Mouse (Mus musculus) CD4-positive naive resting alpha-beta T cell, adult 76 days (primary cell): Measurements from ENCODE around the gene Tceal1. TPM values are rescaled to one million over a fixed set of nuclear protein-coding genes. Genes with fewer than 3 reads are reported as not detected.

Experiments used
- total RNA-seq: library from RNA; stranded (reverse); gene quantifications from one replicate; pipeline ENCODE4 v1.2.4, GENCODE M21; 2023

Gene Tceal1
- total RNA-seq: 0.59 TPM

DNA sequence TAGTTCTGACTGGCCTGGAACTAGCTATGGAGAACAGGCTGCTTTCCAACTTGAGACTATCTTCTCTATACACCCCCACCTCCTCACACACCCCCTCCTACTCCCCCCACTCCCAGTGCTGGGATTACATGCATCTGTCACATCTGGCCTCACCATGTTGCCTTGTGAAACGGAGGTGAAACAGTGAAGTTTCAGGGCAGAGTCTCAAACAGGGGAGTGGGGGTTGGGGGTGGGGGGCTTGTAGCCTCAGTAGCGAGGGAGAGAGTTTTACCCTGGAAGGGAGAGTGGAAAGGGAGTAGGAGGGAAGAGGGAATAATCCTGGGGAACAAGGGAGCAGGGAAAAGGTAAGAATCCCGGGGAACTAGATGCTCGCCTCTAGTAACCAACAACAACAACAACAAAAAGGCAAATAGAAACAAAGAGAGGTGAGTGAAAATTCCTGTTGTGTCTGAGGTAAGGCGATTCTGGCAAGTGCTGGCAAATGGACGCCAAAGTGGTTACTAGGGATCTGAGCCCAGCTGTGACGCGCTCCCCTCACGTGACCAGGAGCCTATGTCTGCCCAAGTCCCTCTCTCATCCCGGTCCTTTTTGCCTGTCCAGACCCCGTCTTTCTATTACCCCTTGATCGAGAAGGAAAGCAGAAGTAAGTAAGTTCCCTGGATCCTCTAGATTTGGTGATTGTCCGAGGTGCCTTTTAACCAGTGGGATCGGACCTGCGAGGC is at the start of gene Tceal1:
Gene Tceal1, plus strand, starts transcription at position 537 of the 722 bp plus-strand sequence.

DNA sequence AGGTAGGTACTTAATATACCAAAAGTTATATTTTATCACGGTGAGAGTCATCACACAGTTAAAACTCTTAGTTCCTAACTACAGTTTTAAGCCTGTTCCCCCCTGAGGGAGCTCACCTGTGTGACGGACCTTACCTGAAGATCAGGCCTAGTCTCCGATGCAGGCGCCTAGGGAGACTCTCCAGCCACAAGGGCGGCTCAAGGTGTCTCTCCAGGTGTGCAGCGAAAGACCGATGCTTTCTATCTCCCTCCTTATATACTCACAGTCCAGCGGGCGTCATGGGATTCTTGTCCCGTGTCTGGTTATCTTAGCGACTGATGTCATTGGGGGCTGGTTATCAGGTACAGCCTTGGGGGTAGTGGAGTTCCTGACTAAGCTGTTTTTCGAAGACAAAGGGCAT is 35.7 kb downstream of the Tceal1 start, which contains the start of gene Morf4l2:
Gene Morf4l2, minus strand, starts transcription at position 232 of the 400 bp plus-strand sequence.

Other genes starting within 250 kb of the Tceal1 start
- gene Kir3dl1, start 190.0 kb upstream of the Tceal1 start, total RNA-seq: not detected
- gene Kir3dl2, start 163.9 kb upstream of the Tceal1 start, total RNA-seq: not detected
- gene Tceal3, start 117.1 kb upstream of the Tceal1 start, total RNA-seq: 3.2 TPM
- 158 TPM for gene Morf4l2, start 35.7 kb downstream of the Tceal1 start, total RNA-seq
- gene Glra4, start 72.2 kb downstream of the Tceal1 start, total RNA-seq: not detected
- 3.0 TPM for gene Plp1, start 114.7 kb downstream of the Tceal1 start, total RNA-seq
- not detected for gene Rab9b, start 160.8 kb downstream of the Tceal1 start, total RNA-seq
- gene H2bfm, start 219.3 kb downstream of the Tceal1 start, total RNA-seq: not detected